Mouse (Mus musculus): ENCODE data around the gene Fbxw10.
A peak's percentile ranks its signal among the peaks of the same experiment; 100 is the strongest.

Fbxw10 gene

GRCm38 (mm10) chr11:62831906-62832305, 15.0 kb upstream of the Fbxw10 start:
- no peak for DNase-seq (ENCODE audit: low spot score in 2 of 2)

GRCm38 (mm10) chr11:62844562-62844961, 2.3 kb upstream of the Fbxw10 start:
- no peak for DNase-seq (ENCODE audit: low spot score in 2 of 2)

DNA sequence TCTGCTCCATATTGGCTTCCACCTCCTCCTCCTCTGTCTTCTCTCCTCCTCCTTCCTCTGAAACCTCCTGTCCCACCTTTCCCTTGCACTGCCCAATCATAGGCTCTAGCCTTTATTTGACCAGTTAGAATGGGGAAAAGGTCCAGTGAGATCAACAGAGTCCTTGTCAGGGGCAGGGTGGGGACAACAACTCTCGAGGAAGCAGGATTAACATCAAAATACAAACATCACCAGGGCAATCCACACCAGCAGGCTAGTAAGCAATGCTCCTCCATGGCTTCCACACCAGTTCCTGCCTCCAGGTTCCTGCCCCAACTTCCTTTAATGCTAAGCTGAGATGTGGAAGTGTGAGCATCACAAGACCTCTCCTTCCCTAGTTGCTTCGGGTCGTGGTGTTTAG, 1.1 kb upstream of the Fbxw10 start:
- DNase-seq (ENCODE audit: low spot score in 2 of 2) = no peak

DNA sequence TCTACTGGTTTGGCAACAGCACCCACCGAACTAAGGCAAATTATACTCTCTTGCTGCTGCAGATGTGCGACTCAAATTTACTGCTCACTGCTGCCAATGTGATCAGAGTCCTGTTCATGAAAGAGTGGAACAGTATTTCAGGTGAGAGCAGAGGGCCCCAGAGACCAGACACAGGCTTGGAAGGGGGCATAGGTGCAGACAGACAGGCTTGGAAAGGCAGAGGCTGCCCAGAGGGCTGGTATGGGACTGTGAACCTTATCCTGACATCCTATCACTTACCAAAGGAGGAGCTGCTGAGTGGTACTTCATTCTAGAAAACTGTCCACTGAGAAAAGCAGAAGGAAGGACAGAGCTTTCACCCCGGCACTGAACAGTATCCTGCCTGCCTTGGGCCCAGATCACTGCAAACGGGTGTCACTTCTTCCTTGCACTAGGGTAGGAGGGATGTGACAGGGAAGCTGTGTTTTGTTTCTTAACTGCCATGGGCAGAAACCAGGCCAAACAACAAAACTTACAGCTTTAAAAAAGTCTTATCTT, 854 bp downstream of the Fbxw10 start:
- no peak for DNase-seq (ENCODE audit: low spot score in 2 of 2)

DNA sequence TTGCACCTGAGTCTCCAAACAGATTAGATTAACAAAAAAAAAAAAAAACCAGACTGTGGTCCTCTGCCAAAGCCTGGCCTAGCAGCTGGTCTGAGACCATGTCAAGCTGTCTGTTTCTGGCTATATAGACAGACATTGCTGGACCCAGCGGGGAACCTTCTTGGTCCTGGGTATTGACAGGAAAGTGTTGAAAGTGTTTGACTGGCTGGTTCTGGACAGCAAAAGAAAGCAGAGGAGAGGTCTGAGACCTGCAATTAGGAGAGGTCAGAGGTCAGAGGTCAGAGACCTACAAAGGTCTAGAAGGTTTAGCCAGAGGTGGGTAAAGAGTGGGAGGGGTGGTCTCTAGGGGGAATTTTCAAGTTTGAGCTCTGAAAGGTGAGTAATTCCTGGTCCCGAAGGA, 1.4 kb downstream of the Fbxw10 start:
- DNase-seq (ENCODE audit: low spot score in 2 of 2) = no peak

DNA sequence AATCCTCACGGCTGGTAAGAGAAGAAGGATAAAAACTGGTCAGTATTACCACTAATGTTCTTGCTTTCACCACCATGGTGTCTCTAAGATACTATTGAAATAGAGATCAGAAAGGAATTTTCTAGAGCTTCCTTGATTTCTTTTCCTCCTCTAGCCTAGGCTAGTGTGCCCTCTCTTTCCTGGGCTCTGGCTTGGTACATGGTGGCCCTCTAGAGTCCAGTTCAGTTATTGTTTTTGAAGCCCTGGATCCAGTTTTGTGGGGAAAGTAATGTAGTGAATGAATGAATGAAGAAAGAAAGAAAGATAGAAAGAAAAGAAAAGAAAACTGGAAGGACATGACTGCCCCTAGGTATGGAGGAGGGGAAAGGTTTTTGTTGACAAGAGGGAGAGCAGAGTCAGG, 4.3 kb downstream of the Fbxw10 start:
- peak in 1 of 2 experiments; percentile 18 for DNase-seq (ENCODE audit: low spot score in 2 of 2)

- DNase-seq (ENCODE audit: low spot score in 2 of 2) = no peak
These were observed 6.5 kb downstream of the Fbxw10 start for GRCm38 (mm10) chr11:62853334-62853733.

- DNase-seq (ENCODE audit: low spot score in 2 of 2) = no peak
These were observed 18.7 kb downstream of the Fbxw10 start for GRCm38 (mm10) chr11:62865562-62865961.

GRCm38 (mm10) chr11:62866685-62867084, 19.8 kb downstream of the Fbxw10 start:
- no peak for DNase-seq (ENCODE audit: low spot score in 2 of 2)

GRCm38 (mm10) chr11:62869201-62869600, 22.3 kb downstream of the Fbxw10 start:
- DNase-seq (ENCODE audit: low spot score in 2 of 2) = no peak

DNA sequence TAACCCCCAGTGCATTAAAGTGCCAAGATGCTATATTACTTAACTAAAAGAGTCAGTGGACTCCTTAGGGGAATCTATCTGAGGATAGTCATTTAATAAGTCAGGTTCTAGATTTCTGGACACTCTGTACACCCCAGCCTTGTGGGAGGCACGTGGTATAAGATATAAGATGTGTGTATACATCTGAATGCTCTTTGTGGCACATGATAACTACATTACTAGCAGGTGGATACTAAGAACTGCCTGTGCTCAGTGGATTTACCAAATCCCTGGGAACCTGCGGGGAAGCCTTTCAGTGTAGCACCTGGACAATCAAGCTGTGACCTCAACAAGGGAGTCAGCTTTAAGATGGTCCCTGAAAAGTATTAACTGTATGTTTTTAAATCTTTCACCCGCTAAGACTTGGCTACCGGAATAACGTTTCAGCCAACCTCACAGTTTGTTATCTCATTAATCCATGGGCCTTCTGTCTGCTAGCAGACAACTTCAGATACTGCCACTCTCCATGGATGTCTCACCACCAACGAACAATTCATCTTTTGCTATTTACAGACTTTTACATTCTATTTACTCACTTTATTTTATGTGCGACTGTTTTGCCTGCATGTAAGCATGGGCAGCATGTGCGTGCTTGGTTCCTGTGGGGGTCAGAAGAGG, 23.0 kb downstream of the Fbxw10 start:
- no peak for DNase-seq (ENCODE audit: low spot score in 2 of 2)

GRCm38 (mm10) chr11:62873479-62873878, 26.6 kb downstream of the Fbxw10 start:
- no peak for DNase-seq (ENCODE audit: low spot score in 2 of 2)

DNA sequence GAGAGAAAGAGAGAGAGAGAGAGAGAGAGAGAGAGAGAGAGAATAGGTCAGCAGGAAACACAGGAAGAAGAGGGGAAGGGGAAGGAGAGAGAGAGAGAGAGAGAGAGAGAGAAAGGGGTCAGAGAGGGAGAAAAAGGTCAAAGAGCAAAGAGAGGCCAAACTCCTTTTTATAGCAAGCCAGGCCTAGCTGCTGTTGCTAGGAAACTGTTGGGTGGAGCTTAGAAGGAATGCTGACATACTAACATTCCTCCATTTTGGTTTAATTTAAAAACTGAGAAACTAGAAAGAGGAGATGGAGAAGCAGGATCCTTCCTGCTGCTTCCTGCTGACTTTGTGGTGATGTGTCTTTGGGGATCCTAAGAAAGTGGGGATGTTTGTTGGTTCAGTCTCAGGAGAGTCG, 28.8 kb downstream of the Fbxw10 start:
- no peak for DNase-seq (ENCODE audit: low spot score in 2 of 2)

GRCm38 (mm10) chr11:62876445-62876844, 29.6 kb downstream of the Fbxw10 start:
- no peak for DNase-seq (ENCODE audit: low spot score in 2 of 2)

DNA sequence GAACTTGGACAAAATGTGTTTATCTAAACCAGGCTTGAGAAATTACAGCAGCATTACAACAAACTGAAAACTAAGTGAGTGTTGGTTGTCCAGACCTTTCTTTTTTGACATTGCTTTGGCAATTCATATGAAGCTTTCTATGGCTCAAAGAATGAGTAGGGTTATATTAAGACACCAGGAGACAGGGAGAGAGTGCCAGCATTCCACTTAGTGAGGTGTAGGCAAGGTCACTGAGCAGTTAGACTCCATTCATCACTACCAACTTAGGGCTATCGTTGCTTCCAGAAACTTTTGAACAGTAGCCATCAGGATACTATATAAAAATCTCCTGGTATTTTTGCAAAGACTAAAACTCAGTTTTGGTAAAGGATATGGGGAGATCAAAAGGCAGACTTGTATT, 30.5 kb downstream of the Fbxw10 start:
- DNase-seq (ENCODE audit: low spot score in 2 of 2) = no peak

DNA sequence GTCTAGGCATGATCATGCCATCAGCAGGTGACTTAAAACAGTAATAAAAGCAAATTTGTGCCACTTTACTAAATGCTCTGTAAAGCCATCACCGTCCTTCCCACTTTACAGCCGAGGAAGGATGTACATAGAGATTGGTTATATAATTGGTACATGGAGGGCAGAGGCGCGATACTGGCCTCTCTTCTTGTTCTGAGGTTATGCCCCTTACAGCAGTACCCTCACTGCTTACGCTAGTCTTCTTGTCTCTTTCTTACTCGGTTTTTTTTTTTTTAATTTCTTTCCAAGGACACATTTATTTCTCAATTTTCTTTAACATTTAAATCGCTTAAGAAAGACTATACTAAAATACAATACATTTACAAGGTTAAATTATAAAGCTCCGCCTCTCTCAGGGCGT, 31.9 kb downstream of the Fbxw10 start:
- DNase-seq (ENCODE audit: low spot score in 2 of 2) = peak in 1 of 2 experiments; percentile 23

DNA sequence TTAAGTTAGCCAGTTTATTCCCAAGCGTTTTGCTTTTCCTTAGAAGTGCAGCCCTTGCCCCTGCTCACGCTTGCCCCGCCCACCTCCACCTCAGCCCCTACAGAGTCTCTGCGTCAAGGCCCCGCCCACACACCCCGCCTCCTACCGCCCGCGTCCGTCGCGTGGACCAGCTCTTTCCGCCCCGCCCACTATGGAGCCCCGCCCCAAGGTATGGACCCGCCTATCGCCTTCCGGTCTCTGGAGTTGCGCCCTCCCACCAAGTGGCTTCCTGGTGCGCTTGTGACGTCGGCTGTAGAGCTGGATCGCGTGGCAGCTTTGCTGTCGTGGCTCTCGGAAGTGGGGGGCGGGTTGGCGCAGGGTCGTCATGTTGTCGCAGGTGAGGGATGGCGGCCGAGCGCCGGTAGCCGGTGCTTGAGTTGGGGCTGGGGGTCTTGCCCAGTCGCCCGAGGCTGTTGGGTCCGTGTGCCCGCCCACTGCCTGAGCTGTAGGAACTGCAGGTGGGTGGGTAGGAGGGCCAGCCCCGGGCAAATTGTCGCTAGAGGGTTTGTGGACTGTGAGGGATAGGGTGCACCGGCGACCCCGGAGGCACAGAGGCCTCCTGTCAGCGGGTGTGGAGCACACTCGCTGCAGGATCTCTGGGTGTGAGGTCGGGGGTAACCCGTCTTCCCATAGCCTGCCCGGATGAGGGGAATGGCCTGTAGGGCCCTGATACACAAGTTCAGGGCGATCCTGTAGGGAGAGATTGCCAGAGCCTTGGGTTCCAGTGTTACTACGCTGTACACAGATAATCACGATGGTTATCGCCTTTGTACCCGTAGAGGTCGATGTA, 32.6 kb downstream of the Fbxw10 start, which contains the start of gene Tvp23b:
Gene Tvp23b, plus strand, starts transcription at position 236 of the 829 bp plus-strand sequence.
- DNase-seq (ENCODE audit: low spot score in 2 of 2) = peak; percentile 97

DNA sequence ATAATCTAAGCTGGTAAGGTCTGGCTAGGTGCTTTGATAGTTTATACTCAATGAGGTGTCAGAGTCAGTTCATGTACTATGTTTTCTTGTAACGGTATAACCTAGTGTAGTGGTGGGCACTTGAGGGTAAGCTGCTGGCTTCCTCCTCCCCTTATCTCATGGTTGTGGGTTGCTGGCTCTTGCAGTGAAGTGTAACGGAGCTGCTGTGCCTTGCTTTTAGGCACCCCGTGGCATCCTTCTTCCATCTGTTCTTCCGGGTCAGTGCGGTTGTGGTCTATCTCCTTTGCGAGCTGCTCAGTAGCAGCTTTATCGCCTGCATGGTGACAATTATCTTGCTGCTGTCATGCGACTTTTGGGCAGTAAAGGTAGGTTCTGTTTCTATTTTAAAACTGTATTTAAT, 36.5 kb downstream of the Fbxw10 start:
- DNase-seq (ENCODE audit: low spot score in 2 of 2) = no peak

DNA sequence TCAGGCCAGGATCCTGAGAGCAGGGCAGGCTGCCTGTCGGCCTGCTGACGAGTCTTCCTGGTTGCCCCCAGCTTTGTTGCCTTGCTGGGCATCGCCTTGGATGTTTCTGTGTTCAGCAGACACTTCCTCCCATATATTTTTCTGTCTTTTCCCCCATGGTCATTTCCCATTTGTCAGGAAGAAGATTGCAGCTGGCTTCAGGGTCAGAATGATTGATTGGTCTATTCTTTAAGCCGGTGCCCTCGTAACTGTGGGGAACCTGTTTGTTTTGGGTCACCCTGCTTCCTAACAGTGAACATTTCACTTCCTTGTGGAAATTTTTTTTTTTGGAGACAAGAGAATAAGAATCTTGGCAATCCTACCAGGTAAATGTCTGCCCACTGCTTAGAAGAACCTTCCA, 38.5 kb downstream of the Fbxw10 start:
- no peak for DNase-seq (ENCODE audit: low spot score in 2 of 2)

GRCm38 (mm10) chr11:62890796-62891195, 43.9 kb downstream of the Fbxw10 start:
- no peak for DNase-seq (ENCODE audit: low spot score in 2 of 2)

GRCm38 (mm10) chr11:62891763-62892162, 44.9 kb downstream of the Fbxw10 start:
- no peak for DNase-seq (ENCODE audit: low spot score in 2 of 2)

DNA sequence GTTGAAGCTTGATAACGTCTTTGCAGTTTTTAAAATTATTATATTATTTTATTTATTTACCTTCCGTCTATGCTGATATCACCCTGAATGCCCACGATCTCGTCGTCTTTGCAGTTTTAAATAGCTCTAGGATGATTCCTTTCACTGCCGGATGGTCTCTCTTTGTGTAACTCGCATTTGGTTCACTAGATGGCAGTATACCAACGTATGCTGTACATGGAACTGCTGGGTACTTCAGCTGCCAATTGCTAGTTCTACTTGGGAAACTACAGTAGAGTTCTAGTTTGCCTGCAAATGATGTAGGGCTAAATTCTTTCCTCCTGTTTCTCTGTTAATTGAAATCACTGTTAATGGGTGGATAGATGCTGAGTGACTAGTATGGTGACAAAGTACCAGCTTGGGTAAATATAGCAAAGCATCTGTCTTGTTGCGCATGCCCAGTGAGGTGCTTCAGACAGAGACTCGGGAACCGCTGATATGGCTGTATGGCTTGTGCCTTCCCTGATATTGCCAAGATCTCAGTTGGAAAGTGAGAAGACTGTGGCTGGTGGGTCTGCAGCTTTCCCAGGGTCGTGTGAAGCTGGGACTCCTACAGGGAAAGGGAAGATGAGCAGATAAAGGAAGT, 54.9 kb downstream of the Fbxw10 start:
- DNase-seq (ENCODE audit: low spot score in 2 of 2) = peak; percentile 80 to 83

All from right cerebral cortex, adult 2 months (tissue).